Mouse (Mus musculus) lung, embryonic 16.5 days (tissue): ENCODE data around the gene Nrxn3. TPM values are rescaled to one million over a fixed set of nuclear protein-coding genes. Genes with fewer than 3 reads are reported as not detected.

Experiments used
- ATAC-seq: fragments of 200-750 bp; cut with Nextera tagmentation; 2 replicates; pipeline ENCODE4 v1.8.0; 2017; ENCODE audit warnings: low read depth, mild to moderate bottlenecking, moderate library complexity
- H3K27ac ChIP-seq: fragments of 300-500 bp; sonication (generic); 2 replicates; pipeline ENCODE4 v1.5.1; 2014; ENCODE audit warnings: mild to moderate bottlenecking, control low read depth, low read length
- H3K27me3 ChIP-seq: fragments of 300-500 bp; sonication (generic); 2 replicates; pipeline ENCODE4 v1.6.1; 2014; ENCODE audit warnings: low read depth, low read length, mixed read lengths; ENCODE audit not compliant: control insufficient read depth, insufficient read depth
- H3K36me3 ChIP-seq: fragments of 300-500 bp; sonication (generic); 2 replicates; pipeline ENCODE4 v1.6.1; 2014; ENCODE audit warnings: low read length; ENCODE audit not compliant: control insufficient read depth, insufficient read depth
- H3K4me1 ChIP-seq: fragments of 300-500 bp; sonication (generic); replicated peaks from 2 replicates; pipeline ENCODE4 v1.6.1; 2014; ENCODE audit warnings: low read length, mixed read lengths; ENCODE audit not compliant: control insufficient read depth, insufficient read depth
- H3K4me2 ChIP-seq: fragments of 300-500 bp; sonication (generic); 2 replicates; pipeline ENCODE4 v1.6.1; 2014; ENCODE audit warnings: low read depth, low read length, control low read depth
- H3K4me3 ChIP-seq: fragments of 300-500 bp; sonication (generic); 2 replicates; pipeline ENCODE4 v1.5.1; 2014; ENCODE audit warnings: mild to moderate bottlenecking, low read length, control low read depth
- H3K9ac ChIP-seq: fragments of 300-500 bp; sonication (generic); 2 replicates; pipeline ENCODE4 v1.6.1; 2014; ENCODE audit warnings: low read length, control low read depth
- H3K9me3 ChIP-seq: fragments of 300-500 bp; sonication (generic); 2 replicates; pipeline ENCODE4 v1.6.1; 2016; ENCODE audit warnings: low read length; ENCODE audit not compliant: control insufficient read depth
- WGBS: fragments of 180-500 bp; shearing (Covaris S2); extraction: QIAGEN DNeasy Blood & Tissue Kit; methylation state at CpG from one replicate; pipeline ENCODE4 v1.1.7; 2014; 5-methylcytosine and 5-hydroxymethylcytosine counted together
- polyA plus RNA-seq: library from polyadenylated mRNA; unstranded; fragments of >200 nt; fragmentation: Nextera tagmentation; extraction: Ambion mirVana; gene quantifications from 2 replicates; pipeline ENCODE4 v1.2.1, GENCODE M21; 2015

Gene Nrxn3
- polyA plus RNA-seq, 1 experiment from 2014 or later = 3.1 TPM

DNA sequence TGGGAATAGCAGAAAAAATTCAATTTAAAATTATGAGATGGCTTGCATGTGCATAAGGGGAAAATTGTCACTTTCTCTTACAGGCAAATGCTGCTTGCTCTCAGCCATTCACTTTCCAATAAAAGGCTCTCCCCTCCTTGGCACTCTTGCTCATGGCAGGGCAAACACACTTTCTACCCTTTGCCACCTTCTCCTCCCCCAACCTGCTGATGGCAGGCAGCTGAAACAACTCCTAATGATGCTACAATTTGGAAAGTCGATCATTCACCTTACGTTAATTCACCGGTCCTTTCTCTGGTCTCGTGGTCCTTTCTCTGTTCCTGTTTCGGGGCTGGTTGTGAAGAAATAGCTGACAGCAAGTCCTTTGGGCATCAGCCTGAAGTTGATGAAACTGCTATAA is 1091.0 kb downstream of the Nrxn3 start:
- H3K4me1 ChIP-seq = peaks cover 12% of the 10 kb centered on the region
- H3K27ac ChIP-seq = no peak overlapping the region
- WGBS = 62% methylated on average over 5 of the region's 5 CpGs
- H3K9ac ChIP-seq = no peak overlapping the region
- H3K4me3 ChIP-seq = no peak overlapping the region; the same call in 1 of the 2 replicates
- H3K9me3 ChIP-seq = 0 out of 2 replicates have a peak, but pooled peaks cover 3% of the 10 kb centered on the region
- no peaks in the 10 kb centered on the region for H3K36me3 ChIP-seq
- H3K4me2 ChIP-seq = peak overlapping the region; percentile 79
- ATAC-seq = no peak
- H3K27me3 ChIP-seq = peaks cover 9% of the 10 kb centered on the region

DNA sequence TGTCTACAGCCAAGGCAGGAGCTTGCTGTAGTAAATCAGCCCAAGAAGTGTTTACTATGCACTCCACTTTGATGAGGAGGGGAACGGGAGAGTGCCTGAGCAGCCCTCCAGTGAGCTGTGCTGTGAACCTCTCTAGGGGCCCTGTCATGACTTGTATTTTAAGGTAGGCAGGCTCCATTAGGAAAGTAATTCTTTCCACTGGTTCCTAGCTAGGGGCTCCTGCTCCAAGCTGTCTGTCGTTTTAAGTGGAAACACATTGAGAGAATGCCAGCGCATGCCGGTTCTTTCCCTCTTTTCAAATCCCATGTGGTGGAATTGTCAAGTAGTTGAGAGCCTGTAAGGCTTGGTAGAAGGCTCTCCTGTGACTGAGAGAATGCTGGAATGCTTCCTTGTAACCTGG is 1091.9 kb downstream of the Nrxn3 start:
- H3K9ac ChIP-seq = no peak overlapping the region
- H3K36me3 ChIP-seq = no peaks in the 10 kb centered on the region
- no peak overlapping the region for H3K4me3 ChIP-seq
- peaks cover 12% of the 10 kb centered on the region for H3K4me1 ChIP-seq
- peaks cover 9% of the 10 kb centered on the region for H3K27me3 ChIP-seq
- no peak overlapping the region for H3K27ac ChIP-seq
- WGBS = 53% methylated on average over 4 of the region's 4 CpGs
- 0 out of 2 replicates have a peak, but pooled peaks cover 3% of the 10 kb centered on the region for H3K9me3 ChIP-seq
- ATAC-seq = no peak
- H3K4me2 ChIP-seq = no peak overlapping the region

DNA sequence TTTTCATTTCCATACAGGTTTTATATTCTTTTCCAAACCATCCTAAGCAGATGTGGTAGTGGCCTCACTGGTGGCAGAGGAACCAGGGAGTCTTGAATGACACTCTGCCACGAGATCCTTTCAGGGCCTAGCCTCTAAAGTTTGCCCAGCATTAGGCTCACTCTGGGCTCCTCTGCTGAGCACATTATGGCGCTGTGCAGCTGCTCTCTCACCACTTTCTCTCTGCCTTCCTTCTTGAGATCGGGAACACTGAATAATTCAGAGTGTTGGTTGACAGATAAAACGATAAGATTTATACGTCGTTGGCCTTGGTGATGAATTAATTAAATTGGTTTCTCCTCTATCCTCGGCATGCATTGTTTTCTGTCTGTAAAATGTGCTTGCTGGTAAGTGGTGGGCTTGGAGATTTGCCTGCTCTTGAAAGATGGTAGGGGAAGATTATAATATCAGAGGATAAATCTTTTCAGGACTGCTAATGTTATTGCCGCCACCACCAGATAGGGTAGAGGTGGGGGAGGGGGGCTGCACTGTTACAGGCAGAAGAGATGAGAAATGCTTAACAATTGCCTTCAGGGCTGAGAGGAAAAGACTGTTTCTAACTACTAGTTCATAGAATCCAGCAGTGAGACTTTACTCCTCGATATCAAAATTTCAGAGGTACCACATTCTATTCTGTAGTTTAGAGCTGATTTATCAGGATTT is 1094.5 kb downstream of the Nrxn3 start:
- no peak overlapping the region for H3K4me2 ChIP-seq
- peaks cover 6% of the 10 kb centered on the region; the same call in 1 of the 2 replicates for H3K4me1 ChIP-seq
- H3K9me3 ChIP-seq = 0 out of 2 replicates have a peak, but pooled peaks cover 3% of the 10 kb centered on the region
- H3K4me3 ChIP-seq = no peak overlapping the region
- no peak overlapping the region for H3K9ac ChIP-seq
- 58% methylated on average over 9 of the region's 9 CpGs for WGBS
- ATAC-seq = no peak
- H3K36me3 ChIP-seq = no peaks in the 10 kb centered on the region
- peaks cover 9% of the 10 kb centered on the region for H3K27me3 ChIP-seq
- H3K27ac ChIP-seq = no peak overlapping the region

- no peak overlapping the region for H3K4me3 ChIP-seq
- no peak overlapping the region for H3K9ac ChIP-seq
- H3K36me3 ChIP-seq = no peaks in the 10 kb centered on the region
- ATAC-seq = no peak
- 0 out of 2 replicates have a peak, but pooled peaks cover 3% of the 10 kb centered on the region for H3K4me1 ChIP-seq
- no peak overlapping the region for H3K27ac ChIP-seq
- 49% methylated on average over 2 of the region's 2 CpGs for WGBS
- no peak overlapping the region for H3K4me2 ChIP-seq
- peaks cover 9% of the 10 kb centered on the region for H3K27me3 ChIP-seq
- 0 out of 2 replicates have a peak, but pooled peaks cover 3% of the 10 kb centered on the region for H3K9me3 ChIP-seq
These were observed 1095.5 kb downstream of the Nrxn3 start for GRCm38 (mm10) chr12:89818200-89818599.

GRCm38 (mm10) chr12:89822141-89822540 is 1099.5 kb downstream of the Nrxn3 start:
- Histone ChIP-seq H3K4me1 (no peaks in the 10 kb centered on the region), H3K4me3 (no peak overlapping the region), H3K27me3 (no peaks in the 10 kb centered on the region), H3K27ac (no peak overlapping the region), H3K9me3 (no peaks in the 10 kb centered on the region), H3K36me3 (no peaks in the 10 kb centered on the region), H3K9ac (no peak overlapping the region), H3K4me2 (no peak overlapping the region)
- ATAC-seq = no peak
- WGBS = 48% methylated on average over 4 of the region's 4 CpGs

DNA sequence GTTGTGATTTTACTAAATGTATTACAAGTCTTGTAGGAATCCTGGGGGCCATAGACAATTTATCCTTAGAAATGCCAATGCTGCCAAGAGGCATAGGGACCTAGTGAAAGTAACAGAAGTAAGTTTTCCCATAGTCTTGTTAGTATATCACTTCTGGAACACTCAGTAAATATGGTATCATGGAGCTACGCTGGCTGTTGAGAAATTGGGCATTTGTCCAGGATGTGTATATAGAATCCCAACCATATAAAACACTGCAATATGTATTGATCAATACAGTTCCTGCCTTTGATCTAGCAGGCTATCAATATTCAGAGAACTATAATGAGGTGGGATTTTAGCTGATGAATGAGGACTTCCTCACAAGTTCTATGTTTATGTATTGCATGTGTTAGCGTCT is 1107.3 kb downstream of the Nrxn3 start:
- Histone ChIP-seq H3K4me1 (no peaks in the 10 kb centered on the region), H3K9ac (no peak overlapping the region), H3K9me3 (no peaks in the 10 kb centered on the region), H3K4me3 (no peak overlapping the region), H3K27me3 (no peaks in the 10 kb centered on the region), H3K4me2 (no peak overlapping the region), H3K36me3 (no peaks in the 10 kb centered on the region), H3K27ac (no peak overlapping the region)
- peak; percentile 51; the same call in 1 of the 2 replicates for ATAC-seq
- 49% methylated on average over 2 of the region's 2 CpGs for WGBS

DNA sequence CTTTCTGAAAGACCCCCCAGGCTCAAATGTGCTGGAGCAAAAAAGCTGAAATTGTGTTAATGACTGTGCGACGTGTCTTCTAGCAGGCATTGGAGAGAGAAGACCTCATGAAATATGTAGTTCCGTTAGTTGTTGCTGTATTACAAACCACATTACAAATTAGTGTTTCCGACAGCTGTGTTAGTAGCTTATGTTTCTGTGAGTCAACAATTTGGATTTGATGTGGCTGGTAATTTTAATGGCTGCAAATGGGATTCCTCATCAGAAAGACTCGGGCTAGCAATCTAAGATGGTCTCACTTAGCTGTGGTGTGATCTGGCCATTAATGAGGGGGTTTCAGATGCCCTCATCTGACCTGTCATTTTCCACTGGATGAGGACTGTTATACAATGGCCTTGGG is 1107.7 kb downstream of the Nrxn3 start:
- 61% methylated on average over 5 of the region's 5 CpGs for WGBS
- 0 out of 2 replicates have a peak, but pooled peaks have one; percentile 23 for ATAC-seq
- Histone ChIP-seq H3K9me3 (no peaks in the 10 kb centered on the region), H3K4me1 (no peaks in the 10 kb centered on the region), H3K27ac (no peak overlapping the region), H3K9ac (no peak overlapping the region), H3K27me3 (no peaks in the 10 kb centered on the region), H3K36me3 (no peaks in the 10 kb centered on the region), H3K4me3 (no peak overlapping the region), H3K4me2 (no peak overlapping the region)

DNA sequence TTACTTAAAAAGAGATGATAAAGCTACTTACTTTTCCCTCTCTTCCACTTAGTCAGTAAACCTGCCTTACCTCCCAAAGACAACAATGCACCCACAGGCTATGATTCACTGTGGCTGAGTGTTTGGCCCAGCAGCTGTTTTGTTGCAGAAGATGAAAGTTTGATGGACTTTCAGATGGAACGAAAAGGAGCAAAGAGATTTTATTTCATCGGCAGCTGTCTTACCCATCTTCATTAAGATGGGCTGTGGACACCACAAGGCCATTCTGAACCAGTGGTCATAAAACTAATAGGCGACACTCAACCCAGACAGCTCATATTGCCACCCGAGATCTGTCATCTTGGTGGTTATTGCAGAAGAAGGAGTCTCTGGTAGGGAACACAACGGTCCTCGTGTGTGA is 1108.6 kb downstream of the Nrxn3 start:
- no peaks in the 10 kb centered on the region for H3K4me1 ChIP-seq
- H3K4me2 ChIP-seq = no peak overlapping the region
- no peaks in the 10 kb centered on the region for H3K27me3 ChIP-seq
- no peaks in the 10 kb centered on the region for H3K36me3 ChIP-seq
- no peak overlapping the region for H3K27ac ChIP-seq
- H3K9me3 ChIP-seq = no peaks in the 10 kb centered on the region
- H3K9ac ChIP-seq = no peak overlapping the region
- ATAC-seq = no peak
- H3K4me3 ChIP-seq = no peak overlapping the region
- WGBS = 83% methylated on average over 6 of the region's 6 CpGs

- 49% methylated on average over 3 of the region's 3 CpGs for WGBS
These were observed 1113.6 kb downstream of the Nrxn3 start for GRCm38 (mm10) chr12:89836271-89836670.

More at GRCm38 (mm10) chr12:89836271-89836670, 1113.6 kb downstream of the Nrxn3 start:
- H3K9me3 ChIP-seq = no peaks in the 10 kb centered on the region
- ATAC-seq = no peak
- no peak overlapping the region for H3K27ac ChIP-seq
- H3K4me2 ChIP-seq = no peak overlapping the region
- H3K27me3 ChIP-seq = no peaks in the 10 kb centered on the region
- H3K9ac ChIP-seq = no peak overlapping the region
- no peak overlapping the region for H3K4me3 ChIP-seq
- no peaks in the 10 kb centered on the region for H3K4me1 ChIP-seq
- H3K36me3 ChIP-seq = no peaks in the 10 kb centered on the region
